Mouse (Mus musculus): ENCODE measurements around the gene Trpm3.

The Trpm3 gene

DNA sequence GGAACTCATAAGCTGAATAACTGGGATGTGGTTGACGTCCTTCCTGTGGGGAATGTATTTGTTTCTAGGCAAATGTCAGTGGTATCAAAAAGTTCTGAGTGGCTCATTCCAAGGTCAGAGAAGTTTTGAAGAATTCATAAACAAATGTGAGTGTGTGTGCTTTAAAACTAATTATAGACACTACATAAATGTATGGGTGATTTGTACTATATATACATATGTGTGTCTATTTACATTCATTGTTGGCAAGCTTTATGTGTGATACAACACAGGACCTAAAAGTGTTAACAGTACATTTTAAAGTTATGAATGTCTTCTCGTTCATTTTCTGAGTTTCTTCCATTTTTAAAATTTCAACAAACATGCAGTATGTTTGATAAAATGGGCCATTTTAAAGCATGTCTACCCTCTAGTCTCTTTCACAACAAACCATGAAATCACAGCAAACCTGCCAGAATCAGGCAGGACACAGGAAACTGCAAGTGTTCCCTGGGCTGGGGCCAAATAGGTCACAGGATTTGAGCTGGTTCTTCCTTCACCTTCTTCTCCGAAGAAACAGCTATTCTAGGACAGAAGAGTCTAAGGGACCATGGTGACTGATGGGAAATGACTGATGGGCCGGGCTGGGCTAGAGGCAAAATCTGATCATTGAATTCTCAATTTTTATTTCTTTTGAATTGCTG lies 334.3 kb downstream of the Trpm3 start:
- peak in 1 of 2 experiments; percentile 30 for DNase-seq (ENCODE audit: low spot score in 2 of 2)

DNA sequence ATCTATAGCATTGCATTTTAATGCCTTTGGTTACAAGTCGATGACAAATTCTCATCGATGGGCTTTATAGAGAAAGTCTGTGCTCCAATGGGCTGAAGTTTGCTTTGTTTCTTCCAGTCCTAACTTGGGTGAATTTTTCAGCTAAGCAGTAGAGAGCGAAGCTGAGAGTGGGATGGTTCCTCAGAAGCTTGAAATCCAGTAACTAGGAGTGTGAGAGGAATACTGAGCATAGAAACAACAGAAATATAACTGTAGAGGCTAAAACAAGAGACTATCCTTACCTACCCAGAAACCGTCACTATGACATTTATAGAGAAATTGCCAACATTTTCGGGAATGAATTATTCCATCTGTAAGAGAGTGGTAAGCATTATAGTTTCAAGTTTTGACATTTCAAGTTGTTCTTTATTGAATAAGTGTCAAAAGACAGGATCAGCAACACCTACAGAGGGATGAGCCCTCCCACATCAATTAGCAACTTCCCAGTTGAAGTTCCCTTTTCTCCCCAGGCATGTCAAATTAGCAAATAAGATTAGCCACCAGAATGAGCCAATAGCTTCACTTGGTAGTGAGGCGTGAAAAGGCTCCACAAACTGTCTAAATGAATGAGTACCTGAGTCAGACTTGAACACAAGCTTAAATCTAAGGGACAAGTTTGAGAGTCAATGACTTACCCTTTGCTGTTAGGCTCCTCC lies 339.6 kb downstream of the Trpm3 start:
- no peak for DNase-seq (ENCODE audit: low spot score in 2 of 2)

DNA sequence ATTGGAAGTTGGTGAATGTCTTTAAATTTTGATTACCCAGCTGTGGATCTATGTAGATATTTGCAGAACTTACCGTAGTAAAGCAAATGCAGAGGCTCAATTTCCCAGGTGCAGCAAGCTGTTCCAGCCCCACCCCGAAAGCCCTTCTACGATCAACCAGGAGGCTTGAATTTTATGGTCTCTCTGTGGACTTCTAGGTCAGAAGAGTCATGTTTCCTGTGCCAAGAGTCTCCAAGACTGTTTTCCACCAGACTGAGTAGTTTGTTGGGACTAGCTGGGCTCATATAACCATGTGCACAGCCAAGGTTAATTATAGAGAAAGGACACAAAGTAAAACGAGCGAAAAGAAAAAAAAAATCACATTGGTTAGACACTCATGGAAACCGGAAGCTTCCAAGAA lies 364.6 kb downstream of the Trpm3 start:
- DNase-seq (ENCODE audit: low spot score in 2 of 2), result no peak

DNA sequence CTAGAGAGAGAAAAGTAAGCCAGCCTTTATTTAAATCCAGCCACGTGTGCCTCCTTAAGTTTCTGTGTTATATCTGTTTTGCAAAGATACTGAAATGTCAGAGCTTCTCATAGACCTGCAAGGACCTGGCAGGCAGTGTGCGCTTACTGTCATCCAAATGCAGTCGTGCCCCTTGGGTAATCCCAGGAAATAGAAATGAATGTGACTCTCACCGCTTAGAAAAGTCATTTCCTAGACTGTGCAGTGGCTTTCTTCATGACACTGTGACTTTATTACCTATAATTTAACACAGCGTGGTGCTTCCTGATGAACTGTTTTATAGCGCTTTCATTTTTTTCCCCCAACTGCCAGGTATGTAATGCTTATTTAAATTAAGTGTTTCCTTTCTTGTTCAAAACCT lies 379.7 kb downstream of the Trpm3 start:
- no peak for DNase-seq (ENCODE audit: low spot score in 2 of 2)

DNA sequence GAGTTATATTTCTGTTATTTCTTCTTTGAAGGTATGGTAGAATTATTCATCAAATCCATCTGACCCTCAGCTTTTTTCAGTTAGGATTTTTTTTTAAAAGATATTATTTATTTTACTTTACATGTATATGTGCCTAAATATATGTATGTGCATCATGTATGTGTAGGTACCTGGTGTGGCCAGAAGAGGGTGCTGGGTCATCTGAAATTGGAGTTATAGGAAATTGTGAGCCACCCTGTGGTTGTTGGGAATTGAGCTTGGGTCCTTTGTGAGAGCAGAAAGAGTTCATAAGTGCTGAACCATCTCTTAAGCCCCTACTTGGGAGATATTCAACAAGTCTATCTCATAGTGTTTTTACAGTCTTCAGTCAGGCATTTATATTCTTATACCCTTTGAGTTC lies 389.1 kb downstream of the Trpm3 start:
- DNase-seq (ENCODE audit: low spot score in 2 of 2), result no peak

DNA sequence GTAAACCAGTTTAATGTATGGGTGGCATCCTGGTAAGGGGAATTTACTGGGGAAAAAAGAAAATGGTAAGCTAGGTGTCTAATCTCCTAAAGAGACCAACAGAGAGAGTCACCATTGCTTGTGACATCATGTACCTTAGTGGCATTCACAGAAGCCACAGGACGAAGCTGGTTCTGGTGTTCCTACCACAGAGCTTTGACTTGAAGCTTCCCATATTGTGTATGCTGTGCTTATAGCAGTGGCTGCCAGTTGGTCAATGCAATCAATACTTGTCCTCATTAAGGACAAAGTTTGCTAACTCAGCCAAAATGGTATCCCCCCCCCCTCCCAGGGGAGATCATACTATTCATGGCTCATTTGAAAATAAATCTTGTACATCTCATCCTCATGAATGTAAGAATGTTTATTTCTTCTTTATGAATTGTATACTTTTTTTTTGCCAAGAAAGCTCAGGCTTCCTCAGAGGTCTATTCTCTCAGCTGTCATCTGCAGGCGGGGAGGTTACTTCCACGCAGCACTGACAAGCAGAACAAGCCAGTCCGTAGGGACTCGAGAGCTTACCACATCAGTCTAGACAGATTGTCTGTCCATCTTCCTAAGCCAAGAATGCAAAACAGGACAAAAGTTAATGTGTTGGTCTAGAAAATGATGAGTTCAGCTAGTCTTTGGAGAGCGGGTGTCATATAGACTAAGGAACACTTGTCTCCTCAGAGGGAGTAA lies 404.3 kb downstream of the Trpm3 start:
- DNase-seq (ENCODE audit: low spot score in 2 of 2), result no peak

DNA sequence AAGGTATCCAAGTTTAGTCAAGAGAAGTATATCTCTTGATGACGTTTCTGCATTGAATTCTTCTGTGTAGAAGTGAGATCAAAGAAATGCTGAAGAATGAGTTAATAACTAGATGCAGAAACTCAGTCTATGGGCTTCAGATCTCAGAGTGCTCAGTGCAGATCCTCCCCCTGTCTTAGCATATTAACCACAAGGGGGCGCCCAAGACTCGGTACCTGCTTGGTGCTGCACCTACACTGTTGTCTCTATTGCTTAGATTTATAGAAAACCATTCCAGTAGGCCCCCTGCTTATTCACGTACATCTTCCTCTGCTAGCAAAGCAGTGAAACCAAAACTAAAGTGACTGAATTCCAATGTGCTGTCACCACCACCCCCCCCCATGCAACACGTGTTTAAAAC lies 413.3 kb downstream of the Trpm3 start:
- DNase-seq (ENCODE audit: low spot score in 2 of 2), result peak; percentile 51 to 69

DNA sequence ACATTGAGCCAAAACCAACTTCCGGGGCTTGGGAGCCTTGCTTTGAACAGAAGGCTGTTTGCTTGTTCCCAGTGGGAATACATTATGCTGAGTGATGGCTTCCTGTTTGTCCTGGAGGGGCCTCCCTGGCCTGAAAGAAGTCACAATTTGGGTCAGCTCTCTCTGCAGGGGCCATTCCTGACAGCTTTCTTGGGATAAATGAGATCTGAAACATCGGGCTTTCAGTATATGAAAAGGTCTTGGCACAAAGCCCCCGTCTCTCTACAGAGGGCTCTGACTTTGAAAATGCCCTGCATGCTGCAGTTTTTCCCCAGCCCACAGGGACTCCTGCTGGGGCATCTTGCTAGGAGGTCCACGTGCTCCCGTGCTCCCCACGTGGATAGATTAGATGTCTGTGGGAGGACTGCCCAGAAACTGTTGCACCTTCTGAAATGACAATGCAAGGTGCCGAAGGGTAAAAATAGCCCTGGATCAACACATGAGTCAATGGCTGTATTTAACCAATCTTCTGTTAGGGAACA lies 415.6 kb downstream of the Trpm3 start:
- peak; percentile 56 to 68 for DNase-seq (ENCODE audit: low spot score in 2 of 2)

DNA sequence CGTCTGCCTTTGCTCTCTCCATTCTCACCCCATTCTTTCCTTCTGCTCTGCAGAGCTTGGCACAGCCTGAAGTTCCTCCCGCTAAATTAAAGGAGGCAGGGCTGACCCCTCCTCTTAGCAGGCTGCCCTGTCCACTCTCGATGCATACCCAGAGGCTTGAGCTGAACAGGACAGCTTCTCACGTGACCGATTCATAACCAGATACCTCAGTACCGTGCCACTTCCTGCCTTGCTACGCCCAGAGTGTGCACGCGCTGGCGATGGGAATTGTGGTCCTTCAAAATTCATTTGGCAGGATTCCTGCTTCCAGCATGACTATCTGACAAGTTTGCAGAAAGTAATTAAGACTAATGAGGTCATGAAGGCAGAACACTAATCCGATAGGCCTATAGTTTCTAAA lies 433.6 kb downstream of the Trpm3 start:
- no peak for DNase-seq (ENCODE audit: low spot score in 2 of 2)

DNA sequence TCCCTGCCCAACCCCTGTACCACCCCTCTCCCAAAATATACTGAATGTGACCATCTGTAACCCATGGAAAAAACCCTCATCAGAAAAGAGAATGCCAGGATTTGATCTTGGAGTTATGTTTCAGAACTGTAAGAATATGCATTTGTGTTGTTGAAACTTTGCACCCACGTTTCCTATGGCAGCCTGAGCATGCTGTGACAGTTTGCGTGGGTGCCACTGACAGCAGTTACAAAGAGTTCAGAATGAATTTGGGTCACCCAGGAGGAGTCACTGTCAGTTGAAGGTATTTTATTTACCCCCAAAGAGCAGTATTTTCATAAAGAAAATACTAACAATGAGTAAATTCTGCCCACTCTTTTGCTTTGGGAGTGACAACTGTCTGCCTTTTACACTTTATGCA lies 434.0 kb downstream of the Trpm3 start:
- DNase-seq (ENCODE audit: low spot score in 2 of 2), result no peak

DNA sequence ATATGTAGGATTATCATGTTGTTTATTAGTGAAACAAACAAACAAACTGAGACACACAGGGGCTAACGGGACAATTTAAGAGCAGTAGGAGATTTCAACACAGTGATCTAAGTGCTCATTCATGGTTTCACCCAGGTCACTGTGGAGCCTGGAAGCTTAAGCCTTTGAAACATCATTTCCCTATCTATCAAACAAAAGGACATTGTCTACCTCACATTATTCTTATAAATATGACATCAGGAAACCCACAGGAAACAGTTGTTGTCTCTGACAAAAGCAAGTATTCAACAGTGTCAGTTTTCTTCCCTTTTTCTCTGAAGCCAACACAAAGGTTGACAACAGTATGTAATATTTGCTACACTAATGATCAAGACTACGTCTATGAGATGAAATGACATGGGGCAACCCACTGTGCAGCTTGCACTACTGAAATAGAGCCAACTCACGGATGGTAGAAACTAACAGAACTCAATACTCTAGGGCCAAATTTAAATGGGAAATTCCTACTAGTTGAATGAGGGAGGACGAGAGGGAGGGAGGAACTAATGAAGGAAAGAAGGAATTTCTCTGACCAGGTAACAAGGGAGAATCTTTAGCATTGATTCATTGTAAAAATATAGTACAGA lies 443.4 kb downstream of the Trpm3 start:
- no peak for DNase-seq (ENCODE audit: low spot score in 2 of 2)

DNA sequence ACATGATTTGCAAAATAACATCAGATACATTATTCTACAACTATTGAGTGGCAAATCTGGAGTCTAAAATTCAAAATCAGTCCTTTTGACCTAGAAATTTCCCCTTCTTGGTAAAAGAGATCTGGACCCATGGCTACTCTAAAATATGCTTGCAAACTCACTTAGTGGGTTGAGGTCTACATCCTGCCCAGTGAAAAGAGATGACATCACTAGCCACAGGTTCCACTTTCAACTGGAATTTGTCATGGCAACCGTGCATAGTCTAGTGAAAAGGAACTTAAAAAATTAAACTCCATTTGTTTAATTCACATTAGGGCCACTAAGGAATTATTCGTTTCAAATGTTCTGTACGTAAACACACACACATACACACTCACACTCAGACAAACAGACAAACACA lies 455.6 kb downstream of the Trpm3 start:
- DNase-seq (ENCODE audit: low spot score in 2 of 2), result no peak

DNA sequence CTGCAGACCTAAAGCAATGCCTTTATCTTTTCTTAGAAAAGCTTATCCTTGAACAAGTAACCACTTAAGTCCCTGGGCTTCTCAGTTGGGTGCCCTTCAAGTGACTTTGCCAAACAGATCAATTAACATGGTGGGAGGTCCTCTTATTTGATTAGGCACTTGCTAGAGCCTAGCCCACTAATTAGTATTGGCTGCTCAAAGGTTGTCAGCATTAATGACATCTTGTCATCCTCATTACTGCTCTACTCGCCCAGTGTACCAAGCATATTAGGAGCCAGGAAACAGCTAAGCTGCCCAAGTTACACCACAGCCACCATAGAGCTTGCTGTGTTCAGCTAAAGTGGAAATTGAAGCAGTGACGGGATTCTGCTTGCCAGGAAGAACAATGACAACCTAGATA lies 456.4 kb downstream of the Trpm3 start:
- DNase-seq (ENCODE audit: low spot score in 2 of 2), result no peak

DNA sequence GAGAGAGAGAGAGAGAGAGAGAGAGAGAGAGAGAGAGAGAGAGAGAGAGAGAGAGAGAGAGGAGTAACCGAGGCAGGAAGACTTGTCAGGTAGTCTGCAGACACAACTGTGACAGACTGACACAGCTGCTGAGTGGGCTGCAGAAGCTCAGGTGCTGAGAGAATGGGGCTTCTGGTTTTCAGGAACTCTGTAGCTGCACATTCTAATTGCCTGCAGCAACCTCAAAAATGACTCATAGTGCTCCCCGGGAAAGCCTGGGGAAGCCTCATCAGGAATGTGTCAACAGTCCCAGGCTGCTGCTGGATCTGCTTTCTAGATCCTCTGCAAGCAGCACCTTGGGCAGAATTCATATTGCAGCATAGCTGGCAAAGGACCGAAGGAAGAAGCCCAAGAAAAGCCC lies 457.9 kb downstream of the Trpm3 start:
- peak; percentile 57 to 71 for DNase-seq (ENCODE audit: low spot score in 2 of 2)

DNA sequence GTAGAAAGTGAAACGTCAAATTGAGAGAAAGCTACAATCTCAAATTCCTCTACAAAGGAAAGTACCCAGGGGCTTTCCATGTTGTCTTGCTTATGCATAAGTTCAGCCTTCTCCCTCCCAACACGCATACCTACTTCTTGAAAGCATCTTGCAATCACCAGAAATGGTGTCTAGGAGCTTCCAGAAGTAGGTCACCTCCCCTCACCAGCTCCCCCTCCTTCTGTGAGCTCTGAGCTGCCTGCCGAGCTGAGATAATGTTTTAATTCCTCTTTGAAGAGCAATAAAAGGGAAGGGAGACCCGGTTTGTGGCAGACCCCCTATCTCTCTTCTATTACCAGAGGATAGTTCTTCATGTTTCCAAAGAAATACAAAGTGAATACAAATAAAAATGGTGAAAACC lies 465.5 kb downstream of the Trpm3 start:
- peak in 1 of 2 experiments; percentile 35 for DNase-seq (ENCODE audit: low spot score in 2 of 2)

DNA sequence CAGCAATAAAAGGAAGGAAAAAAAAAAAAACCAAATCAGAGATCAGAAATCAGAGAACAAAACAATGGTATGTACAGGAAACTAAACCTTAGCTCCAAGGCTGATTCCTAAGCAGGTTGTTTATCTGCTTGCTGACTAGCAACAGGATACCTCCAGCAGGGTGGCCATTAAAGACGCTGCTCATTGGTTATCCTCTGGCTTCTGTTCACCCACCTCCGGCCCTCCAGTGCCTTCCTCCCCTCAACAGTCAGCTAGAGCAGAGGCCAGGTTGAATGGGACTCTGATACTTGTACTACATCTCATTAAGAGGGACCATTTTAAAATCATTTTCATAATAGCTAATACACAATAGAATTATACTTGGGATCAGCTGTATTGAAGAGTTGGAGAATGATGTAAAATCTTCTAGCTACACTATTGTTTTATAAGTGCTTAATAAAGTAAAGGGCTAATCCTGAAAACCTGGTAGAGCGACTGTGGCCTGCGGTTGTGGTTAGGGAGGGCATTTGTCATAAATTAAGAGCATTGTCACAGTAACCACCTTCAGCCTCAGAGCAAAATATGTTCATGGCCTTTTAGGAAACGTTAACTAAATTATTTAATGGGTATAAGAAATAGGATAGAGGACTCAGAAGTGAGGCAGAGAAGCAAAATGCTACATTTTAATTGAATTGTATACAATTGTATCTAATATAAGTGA lies 469.3 kb downstream of the Trpm3 start:
- no peak for DNase-seq (ENCODE audit: low spot score in 2 of 2)

DNA sequence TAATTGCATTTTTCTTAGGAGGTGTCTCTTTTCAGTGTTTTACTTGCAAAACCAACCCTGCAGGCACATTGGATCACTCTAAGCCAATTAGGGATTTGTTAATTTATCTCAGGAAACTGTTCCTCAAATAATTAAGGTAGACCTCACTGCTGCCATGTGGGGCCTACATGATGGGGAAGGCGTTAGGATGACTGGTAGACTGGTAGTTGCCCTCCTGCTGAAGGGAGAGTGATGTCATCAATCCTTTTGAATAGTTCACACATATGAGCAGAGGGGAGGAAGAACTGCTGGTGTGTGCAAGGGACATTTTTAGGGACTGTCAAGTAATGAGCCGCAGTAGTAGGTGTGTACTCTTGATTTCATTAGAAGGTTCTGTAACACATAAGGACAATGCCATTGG lies 472.8 kb downstream of the Trpm3 start:
- DNase-seq (ENCODE audit: low spot score in 2 of 2), result no peak

DNA sequence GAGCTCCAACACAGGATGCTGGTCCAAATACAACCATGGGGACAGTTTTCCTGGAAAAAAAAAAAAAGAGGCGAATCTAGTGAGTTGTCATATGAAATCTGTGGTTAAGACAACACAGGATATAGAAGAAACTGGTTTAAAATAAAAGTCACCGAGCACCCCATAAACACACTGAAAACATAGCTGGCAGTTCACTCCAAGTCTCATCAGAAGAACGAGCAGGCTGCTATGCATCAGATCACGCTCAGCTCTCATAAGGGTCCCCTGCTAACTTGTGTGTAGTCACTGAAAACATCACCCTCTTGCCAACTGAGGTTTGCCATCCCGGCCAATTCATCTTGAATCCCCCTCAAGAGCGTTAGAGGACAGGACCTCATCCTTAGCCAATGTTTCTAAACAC lies 476.5 kb downstream of the Trpm3 start:
- DNase-seq (ENCODE audit: low spot score in 2 of 2), result no peak

DNA sequence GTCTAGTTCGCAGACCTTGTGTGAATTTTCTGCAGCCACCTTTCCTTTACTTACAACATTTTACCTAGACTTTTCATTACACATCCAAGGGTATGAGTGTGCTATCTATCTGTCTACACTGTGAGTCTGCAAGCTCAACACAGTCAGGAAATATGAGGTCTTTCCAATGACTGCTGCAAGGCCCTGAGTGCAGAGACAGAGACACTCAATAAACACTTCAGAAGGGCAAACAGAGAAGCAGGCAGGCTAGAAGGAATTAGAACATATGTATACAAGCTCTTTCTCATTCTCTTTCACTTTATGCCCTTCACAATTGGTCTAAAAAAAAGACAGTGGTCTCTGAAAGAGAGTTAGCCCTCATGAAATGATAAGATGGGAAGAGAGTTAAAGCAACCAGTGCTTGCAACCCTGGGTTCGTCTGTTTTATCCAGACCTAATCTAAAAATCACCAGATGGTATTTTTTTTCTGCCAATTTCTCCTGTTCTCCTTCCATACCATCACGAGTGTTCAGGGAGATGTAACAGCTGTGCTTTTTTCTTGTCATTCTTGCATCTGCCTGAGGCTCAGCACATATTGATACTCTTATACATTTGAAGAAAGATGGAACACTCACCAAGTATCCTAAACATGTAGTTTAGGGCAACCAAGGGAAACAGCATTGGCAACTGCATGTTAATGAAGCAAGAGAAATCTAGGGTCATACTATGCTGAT lies 486.1 kb downstream of the Trpm3 start:
- no peak for DNase-seq (ENCODE audit: low spot score in 2 of 2)

DNA sequence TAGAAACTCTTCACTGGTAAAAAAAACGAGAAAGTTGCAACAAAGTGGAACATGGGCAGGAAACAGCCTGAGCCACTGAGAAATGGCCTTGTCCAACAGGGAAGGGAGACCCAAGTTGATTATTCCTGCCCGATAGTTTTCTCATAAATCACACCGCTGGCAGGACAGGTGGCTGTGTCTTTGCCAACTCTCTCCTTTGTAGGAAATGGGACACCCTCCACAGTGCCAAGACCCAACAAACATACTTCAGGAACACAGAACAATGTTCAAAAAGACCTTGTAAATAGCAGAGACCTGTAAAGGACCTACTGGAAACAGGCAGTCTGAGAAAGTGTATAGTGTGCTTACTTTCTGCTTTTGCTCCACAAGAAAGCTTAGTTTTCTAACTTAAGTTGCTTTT lies 490.0 kb downstream of the Trpm3 start:
- no peak for DNase-seq (ENCODE audit: low spot score in 2 of 2)

DNA sequence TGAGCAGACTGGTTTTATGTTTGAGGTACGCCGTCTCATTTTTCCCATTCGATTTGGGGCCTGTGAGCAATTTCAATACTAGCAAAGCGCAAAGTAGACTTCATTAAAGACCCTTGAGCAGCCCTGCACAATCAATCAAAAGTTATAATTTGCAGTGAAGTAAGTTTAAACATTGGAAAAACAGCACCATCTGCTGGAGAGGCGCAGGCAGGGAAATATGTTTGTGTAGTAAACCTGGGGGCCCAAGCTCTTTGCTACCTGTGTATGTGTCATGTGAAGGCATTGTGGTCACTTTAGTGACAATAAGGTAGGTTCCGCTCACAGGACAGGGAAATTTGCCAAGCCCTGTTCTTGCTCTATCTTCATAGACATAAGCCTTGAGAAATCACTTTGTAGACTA lies 492.5 kb downstream of the Trpm3 start:
- peak; percentile 37 to 55 for DNase-seq (ENCODE audit: low spot score in 2 of 2)
